Mouse (Mus musculus) heart, embryonic 12.5 days (tissue): ENCODE data around the gene Ubr4. TPM values are rescaled to one million over a fixed set of nuclear protein-coding genes. Genes with fewer than 3 reads are reported as not detected.
A peak's percentile ranks its signal among the peaks of the same experiment; 100 is the strongest.

Experiments
- ATAC-seq: fragments of 200-750 bp; cut with Nextera tagmentation; 2 replicates; pipeline ENCODE4 v1.8.0; 2017; ENCODE audit warnings: moderate TSS enrichment, moderate library complexity; ENCODE audit not compliant: insufficient number of reproducible peaks, low FRiP score
- H3K27ac ChIP-seq: fragments of 300-500 bp; sonication (generic); 2 replicates; pipeline ENCODE4 v1.5.1; 2016; ENCODE audit warnings: mild to moderate bottlenecking, moderate library complexity; ENCODE audit not compliant: poor library complexity, severe bottlenecking
- H3K27me3 ChIP-seq: fragments of 300-500 bp; sonication (generic); replicated peaks from 2 replicates; pipeline ENCODE4 v1.6.1; 2016; ENCODE audit warnings: mild to moderate bottlenecking, moderate library complexity
- H3K36me3 ChIP-seq: fragments of 300-500 bp; sonication (generic); 2 replicates; pipeline ENCODE4 v1.6.1; 2016; ENCODE audit warnings: mild to moderate bottlenecking, moderate library complexity
- H3K4me1 ChIP-seq: fragments of 300-500 bp; sonication (generic); replicated peaks from 2 replicates; pipeline ENCODE4 v1.6.1; 2016; ENCODE audit warnings: mild to moderate bottlenecking
- H3K4me2 ChIP-seq: fragments of 300-500 bp; sonication (generic); 2 replicates; pipeline ENCODE4 v1.6.1; 2016; ENCODE audit warnings: mild to moderate bottlenecking, moderate library complexity
- H3K4me3 ChIP-seq: fragments of 300-500 bp; sonication (generic); 2 replicates; pipeline ENCODE4 v1.5.1; 2016; ENCODE audit warnings: mild to moderate bottlenecking
- H3K9ac ChIP-seq: fragments of 300-500 bp; sonication (generic); 2 replicates; pipeline ENCODE4 v1.6.1; 2016; ENCODE audit warnings: mild to moderate bottlenecking, moderate library complexity
- H3K9me3 ChIP-seq: fragments of 300-500 bp; sonication (generic); replicated peaks from 2 replicates; pipeline ENCODE4 v1.6.1; 2016; ENCODE audit warnings: mild to moderate bottlenecking, moderate library complexity
- WGBS: fragments of 180-500 bp; shearing (Covaris S2); methylation state at CpG from one replicate; pipeline ENCODE4 v1.1.7; 2016; 5-methylcytosine and 5-hydroxymethylcytosine counted together
- polyA plus RNA-seq: library from polyadenylated mRNA; unstranded; fragments of >200 nt; fragmentation: Nextera tagmentation; extraction: Ambion mirVana; gene quantifications from 2 replicates; pipeline ENCODE4 v1.2.1, GENCODE M21; 2016

Ubr4 gene
- polyA plus RNA-seq, 1 experiment from 2014 or later, result 64.9 TPM

DNA sequence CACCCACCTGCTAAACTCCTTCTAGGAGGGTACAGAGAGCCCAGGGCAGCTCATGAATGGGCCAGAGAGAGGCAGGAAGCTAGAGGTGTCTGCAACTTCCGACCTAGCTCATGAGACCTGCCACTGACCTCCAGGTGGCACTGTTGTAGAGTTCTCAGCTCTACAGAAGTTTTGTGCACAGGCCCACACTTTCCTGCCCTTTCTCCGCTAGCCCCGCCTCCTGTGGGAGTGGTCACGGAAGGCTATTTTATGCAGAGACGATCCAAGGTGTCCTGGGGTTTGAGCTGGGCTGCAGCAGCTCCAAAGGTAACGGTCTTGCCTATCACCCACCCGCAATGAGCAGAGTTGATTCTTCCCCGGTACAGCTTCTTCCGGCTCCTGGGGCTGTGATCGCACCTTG, 21.8 kb upstream of the Ubr4 start:
- ATAC-seq, result peak; percentile 85
- peak overlapping the region; percentile 63 for H3K4me2 ChIP-seq
- no peaks in the 10 kb centered on the region for H3K36me3 ChIP-seq
- H3K27me3 ChIP-seq, result peaks cover 12% of the 10 kb centered on the region
- H3K9ac ChIP-seq, result peak overlapping the region; percentile 59
- peak overlapping the region; percentile 37 for H3K4me3 ChIP-seq
- 0 out of 2 replicates have a peak, but pooled peaks cover 4% of the 10 kb centered on the region for H3K4me1 ChIP-seq
- WGBS, result 4% methylated on average over 10 of the region's 10 CpGs
- H3K27ac ChIP-seq, result no peak overlapping the region
- no peaks in the 10 kb centered on the region; the same call in 1 of the 2 replicates for H3K9me3 ChIP-seq

DNA sequence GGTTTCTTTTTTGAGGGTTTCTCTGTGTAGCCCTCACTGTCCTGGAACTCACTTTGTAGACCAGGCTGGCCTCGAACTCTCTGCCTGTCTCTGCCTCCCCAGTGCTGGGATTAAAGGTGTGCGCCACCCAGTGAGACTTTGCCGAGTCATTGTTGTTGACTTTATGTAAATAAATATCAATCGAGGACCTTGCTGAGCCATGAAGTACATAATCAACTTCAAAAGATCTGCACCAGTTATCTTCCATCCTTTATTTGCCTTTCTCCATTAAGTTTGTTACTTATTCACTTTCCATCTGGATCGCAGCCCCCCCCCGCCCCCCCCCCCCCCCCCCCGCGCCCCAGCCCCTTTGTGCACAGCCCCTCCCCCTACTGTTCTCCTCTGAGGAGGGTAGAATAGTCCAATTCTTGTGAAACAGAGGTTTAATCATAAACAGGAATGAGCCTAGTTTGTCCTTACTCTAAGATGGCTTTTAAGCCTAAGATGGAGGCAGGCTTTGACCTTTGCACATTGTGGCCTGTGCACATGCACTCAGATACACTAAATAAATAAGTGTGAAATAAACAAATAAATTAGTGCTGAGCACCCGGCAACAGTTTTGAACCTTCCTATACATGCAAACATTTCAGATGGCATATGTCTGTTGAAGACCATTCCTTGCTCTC, 17.6 kb upstream of the Ubr4 start:
- H3K36me3 ChIP-seq, result no peaks in the 10 kb centered on the region
- H3K27me3 ChIP-seq, result peaks cover 17% of the 10 kb centered on the region
- no peak overlapping the region for H3K9ac ChIP-seq
- peaks cover 9% of the 10 kb centered on the region; the same call in 1 of the 2 replicates for H3K4me1 ChIP-seq
- no peak overlapping the region for H3K4me3 ChIP-seq
- no peak for ATAC-seq
- H3K27ac ChIP-seq, result no peak overlapping the region
- H3K9me3 ChIP-seq, result no peaks in the 10 kb centered on the region
- no peak overlapping the region for H3K4me2 ChIP-seq
- WGBS, result 76% methylated on average over 6 of the region's 9 CpGs

DNA sequence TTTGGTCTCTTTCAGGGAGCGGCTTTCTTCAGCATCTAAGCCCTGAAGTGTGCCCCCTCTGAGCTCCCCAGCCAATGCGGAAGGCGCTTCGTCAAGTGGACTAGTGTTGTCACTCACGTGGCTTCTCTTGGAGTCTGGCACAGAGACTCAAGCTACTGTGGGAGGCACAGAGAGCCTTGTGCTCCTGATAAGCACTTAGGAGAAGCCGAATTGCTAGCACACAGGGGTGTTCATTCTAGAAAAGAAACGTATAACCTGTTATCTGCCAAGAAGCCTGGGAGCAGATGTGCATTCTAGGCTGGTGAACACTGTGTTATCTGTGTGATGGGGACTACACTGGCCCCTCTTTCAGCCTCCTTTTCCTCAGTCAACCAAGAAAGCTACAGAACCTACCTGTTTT, 16.9 kb upstream of the Ubr4 start:
- peaks cover 17% of the 10 kb centered on the region for H3K27me3 ChIP-seq
- H3K27ac ChIP-seq, result peak overlapping the region; percentile 9; the same call in 1 of the 2 replicates
- WGBS, result 30% methylated on average over 7 of the region's 7 CpGs
- H3K4me3 ChIP-seq, result no peak overlapping the region
- ATAC-seq, result peak; percentile 82
- peaks cover 9% of the 10 kb centered on the region; the same call in 1 of the 2 replicates for H3K4me1 ChIP-seq
- H3K9ac ChIP-seq, result no peak overlapping the region
- H3K9me3 ChIP-seq, result no peaks in the 10 kb centered on the region
- H3K4me2 ChIP-seq, result no peak overlapping the region
- no peaks in the 10 kb centered on the region for H3K36me3 ChIP-seq

DNA sequence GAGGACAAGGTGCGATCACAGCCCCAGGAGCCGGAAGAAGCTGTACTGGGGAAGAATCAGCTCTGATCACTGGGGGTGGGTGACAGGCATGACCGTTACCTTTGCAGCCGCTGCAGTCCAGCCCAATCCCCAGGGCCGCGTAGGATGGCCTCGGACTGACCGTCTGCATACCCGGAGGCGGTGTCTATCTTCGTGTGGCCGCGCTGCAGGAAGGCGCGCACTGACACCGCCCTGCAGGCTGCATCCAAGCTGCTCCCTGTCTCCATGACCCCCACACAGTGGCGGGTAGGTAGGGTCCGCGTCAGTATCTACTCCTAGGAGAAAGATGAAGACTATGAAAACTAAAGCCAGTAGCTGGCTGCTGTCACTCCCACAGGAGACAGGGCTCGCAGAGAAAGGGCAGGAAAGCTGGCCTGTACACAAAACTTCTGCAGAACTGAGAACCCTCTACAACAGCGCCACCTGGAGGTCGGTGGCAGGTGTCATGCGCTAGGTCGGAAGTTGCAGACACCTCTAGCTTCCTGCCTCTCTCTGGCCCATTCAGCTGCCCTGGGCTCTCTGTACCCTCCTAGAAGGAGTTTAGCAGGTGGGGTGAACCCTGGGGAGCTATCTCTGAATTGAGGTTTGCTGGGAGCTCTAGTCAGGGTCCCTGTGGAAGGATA, 15.5 kb upstream of the Ubr4 start:
- peak; percentile 85 for ATAC-seq
- H3K9ac ChIP-seq, result peak overlapping the region; percentile 33; the same call in 1 of the 2 replicates
- 15% methylated on average over 24 of the region's 24 CpGs for WGBS
- H3K4me1 ChIP-seq, result peaks cover 9% of the 10 kb centered on the region; the same call in 1 of the 2 replicates
- H3K9me3 ChIP-seq, result no peaks in the 10 kb centered on the region
- no peaks in the 10 kb centered on the region for H3K36me3 ChIP-seq
- peak overlapping the region; percentile 65 for H3K4me2 ChIP-seq
- H3K27ac ChIP-seq, result peak overlapping the region; percentile 27; the same call in 1 of the 2 replicates
- peaks cover 12% of the 10 kb centered on the region; the same call in 1 of the 2 replicates for H3K27me3 ChIP-seq
- H3K4me3 ChIP-seq, result peak overlapping the region; percentile 37

DNA sequence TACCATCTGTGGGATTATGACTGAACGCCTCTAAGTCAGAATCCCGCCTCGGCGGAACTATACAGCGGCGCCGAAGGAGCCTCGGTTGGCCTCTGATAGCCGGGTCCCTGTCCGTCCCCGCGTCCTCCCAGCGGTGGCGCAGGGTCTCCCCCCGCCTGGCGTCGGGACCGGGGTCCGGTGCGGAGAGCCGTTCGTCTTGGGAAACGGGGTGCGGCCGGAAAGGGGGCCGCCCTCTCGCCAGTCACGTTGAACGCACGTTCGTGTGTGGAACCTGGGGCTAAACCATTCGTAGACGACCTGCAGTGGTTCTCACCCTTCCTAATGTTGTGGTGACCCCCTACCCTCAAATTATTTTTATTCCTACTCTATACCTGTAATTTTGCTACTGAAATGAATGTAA, 14.3 kb upstream of the Ubr4 start:
- Histone ChIP-seq H3K4me3 (no peak overlapping the region), H3K27me3 (peaks cover 12% of the 10 kb centered on the region; the same call in 1 of the 2 replicates), H3K27ac (no peak overlapping the region), H3K36me3 (no peaks in the 10 kb centered on the region), H3K4me1 (peaks cover 9% of the 10 kb centered on the region; the same call in 1 of the 2 replicates), H3K4me2 (no peak overlapping the region), H3K9me3 (no peaks in the 10 kb centered on the region), H3K9ac (no peak overlapping the region)
- WGBS, result 38% methylated on average over 33 of the region's 33 CpGs
- no peak for ATAC-seq

DNA sequence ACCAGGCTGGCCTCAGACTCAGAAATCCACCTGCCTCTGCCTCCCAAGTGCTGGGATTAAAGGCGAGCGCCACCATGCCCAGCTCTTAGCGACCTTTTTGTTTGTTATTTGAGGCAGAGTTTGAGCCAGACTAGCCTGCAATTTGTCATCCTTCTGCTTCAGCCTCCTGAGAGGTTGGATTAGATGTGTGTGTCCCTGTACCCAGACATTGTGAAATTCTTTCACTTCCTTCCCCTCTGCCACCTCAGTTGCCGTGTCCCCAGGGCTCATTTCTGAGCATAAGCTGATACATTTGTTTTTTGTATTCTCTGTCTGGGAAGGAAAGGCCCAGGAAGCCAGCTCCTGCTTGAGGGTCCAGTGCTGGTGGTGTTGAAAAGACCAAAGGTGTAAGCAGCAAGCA, 11.6 kb upstream of the Ubr4 start:
- Histone ChIP-seq H3K4me1 (peaks cover 4% of the 10 kb centered on the region; the same call in 1 of the 2 replicates), H3K9me3 (no peaks in the 10 kb centered on the region), H3K4me3 (no peak overlapping the region), H3K9ac (no peak overlapping the region), H3K4me2 (no peak overlapping the region), H3K27me3 (peaks cover 5% of the 10 kb centered on the region; the same call in 1 of the 2 replicates), H3K27ac (no peak overlapping the region), H3K36me3 (peaks cover 8% of the 10 kb centered on the region)
- no peak for ATAC-seq
- WGBS, result 69% methylated on average over 4 of the region's 4 CpGs

DNA sequence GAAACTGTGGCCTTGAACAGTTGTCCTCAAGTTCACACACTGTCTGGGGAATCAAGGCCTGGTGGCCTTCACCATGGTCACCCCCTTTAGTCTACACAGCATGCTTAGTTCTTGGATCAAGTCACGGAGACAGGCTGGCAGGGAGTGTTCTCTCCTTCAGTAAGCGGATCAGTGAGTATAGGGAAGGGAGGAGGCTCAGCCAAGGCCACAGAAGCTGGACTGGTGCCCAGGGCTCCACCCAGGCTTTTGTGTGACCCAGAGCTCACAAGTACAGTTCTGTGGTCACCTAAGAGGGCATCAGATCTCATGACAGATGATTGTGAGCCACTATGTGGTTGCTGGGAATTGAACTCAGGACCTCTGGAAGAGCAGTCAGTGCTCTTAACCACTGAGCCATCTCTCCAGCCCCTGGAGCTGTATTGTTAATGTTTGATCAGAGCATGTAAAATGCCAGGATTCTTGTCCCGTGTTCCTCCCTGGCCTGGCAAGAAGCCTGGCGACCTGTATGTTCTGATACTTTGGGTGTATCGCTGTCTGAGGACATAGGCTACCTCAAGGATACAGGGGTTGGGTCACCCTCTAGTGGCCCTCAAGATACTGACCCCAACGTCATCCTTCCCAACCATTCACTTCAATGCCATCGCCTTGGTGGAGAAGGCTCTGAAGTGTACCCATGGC, 10.7 kb upstream of the Ubr4 start:
- 77% methylated on average over 7 of the region's 7 CpGs for WGBS
- Histone ChIP-seq H3K4me3 (no peak overlapping the region), H3K36me3 (peaks cover 17% of the 10 kb centered on the region), H3K9me3 (no peaks in the 10 kb centered on the region), H3K27ac (no peak overlapping the region), H3K27me3 (peaks cover 5% of the 10 kb centered on the region; the same call in 1 of the 2 replicates), H3K9ac (no peak overlapping the region), H3K4me1 (peaks cover 3% of the 10 kb centered on the region; the same call in 1 of the 2 replicates), H3K4me2 (no peak overlapping the region)
- ATAC-seq, result no peak

DNA sequence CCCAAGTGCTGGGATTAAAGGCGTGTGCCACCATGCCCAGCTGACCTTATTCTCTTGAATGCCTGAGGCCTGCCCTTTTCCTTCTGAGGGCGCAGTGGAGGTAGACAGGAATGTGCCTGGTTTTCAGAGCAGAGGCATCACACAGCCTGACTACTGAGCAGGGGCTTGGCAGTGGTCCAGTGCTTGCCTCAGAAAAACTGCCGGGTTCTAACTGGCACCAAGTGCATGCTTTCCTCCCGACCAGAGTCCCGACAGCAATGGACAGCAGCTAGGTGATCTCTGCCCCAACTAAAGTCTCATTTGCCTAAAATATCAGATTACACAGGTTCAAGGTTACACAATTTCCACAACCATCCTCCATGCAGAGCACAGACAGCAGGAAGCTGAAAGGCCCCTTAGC, 8.7 kb upstream of the Ubr4 start:
- 64% methylated on average over 5 of the region's 5 CpGs for WGBS
- H3K27me3 ChIP-seq, result no peaks in the 10 kb centered on the region
- H3K9ac ChIP-seq, result no peak overlapping the region
- ATAC-seq, result no peak
- peaks cover 36% of the 10 kb centered on the region for H3K36me3 ChIP-seq
- no peak overlapping the region for H3K27ac ChIP-seq
- H3K9me3 ChIP-seq, result no peaks in the 10 kb centered on the region
- H3K4me3 ChIP-seq, result no peak overlapping the region
- no peaks in the 10 kb centered on the region for H3K4me1 ChIP-seq
- no peak overlapping the region for H3K4me2 ChIP-seq

DNA sequence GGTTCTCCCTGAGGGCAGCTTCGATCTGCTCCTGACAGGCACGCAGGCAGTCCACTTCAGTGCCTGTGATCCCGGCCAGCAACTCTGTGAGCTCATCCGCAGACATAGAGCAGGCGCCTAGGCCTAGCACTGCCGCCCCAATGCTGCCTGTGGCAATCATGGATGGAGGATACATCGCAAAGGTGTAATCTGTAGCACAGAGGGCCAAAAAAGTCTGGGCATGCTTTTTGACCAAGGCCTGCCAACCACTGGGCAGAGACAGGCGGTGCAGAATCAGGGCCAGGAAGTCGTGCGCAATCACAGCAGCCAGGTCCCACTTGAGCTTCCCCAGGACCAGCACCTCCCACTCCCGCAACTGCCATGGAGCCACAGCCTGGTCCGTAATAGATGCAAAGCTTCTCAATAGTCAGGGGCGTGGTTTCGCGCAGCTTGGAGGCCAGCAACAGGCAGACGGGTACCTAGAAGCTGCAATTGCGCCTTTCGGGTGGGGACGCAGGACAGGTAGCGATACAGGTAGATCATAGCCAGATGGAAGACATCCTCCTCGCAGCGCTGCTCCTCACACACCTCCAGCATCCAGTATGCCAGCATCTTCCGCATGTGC, 6.9 kb upstream of the Ubr4 start:
- no peaks in the 10 kb centered on the region for H3K27me3 ChIP-seq
- H3K4me2 ChIP-seq, result no peak overlapping the region
- H3K27ac ChIP-seq, result no peak overlapping the region
- H3K9ac ChIP-seq, result peak overlapping the region; percentile 27; the same call in 1 of the 2 replicates
- peaks cover 51% of the 10 kb centered on the region for H3K36me3 ChIP-seq
- no peaks in the 10 kb centered on the region for H3K9me3 ChIP-seq
- H3K4me3 ChIP-seq, result no peak overlapping the region
- H3K4me1 ChIP-seq, result peaks cover 2% of the 10 kb centered on the region
- WGBS, result 81% methylated on average over 23 of the region's 23 CpGs
- ATAC-seq, result no peak

DNA sequence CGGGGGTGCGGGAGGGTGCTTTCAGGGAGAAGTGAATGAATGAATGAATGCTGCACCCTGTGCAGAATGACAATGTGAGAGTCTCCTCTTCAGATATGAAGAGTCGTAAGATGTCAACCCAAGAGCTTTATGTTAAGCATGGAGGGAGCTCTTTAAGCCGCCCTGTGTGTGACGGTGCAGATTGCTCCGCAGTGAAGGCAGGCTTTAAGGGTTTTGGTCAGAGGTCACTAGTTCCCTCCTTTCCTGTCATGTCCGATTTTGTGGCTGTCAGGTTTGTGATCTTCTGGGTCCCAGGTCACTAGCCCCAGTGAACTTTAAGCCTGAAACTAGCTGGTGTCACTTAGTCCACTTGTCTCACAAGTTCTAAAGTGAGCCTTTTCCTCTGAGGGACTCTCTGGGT, 423 bp downstream of the Ubr4 start:
- Histone ChIP-seq H3K4me1 (peaks cover 18% of the 10 kb centered on the region), H3K4me3 (peak overlapping the region; percentile 85), H3K27ac (peak overlapping the region; percentile 94; the same call in 1 of the 2 replicates), H3K27me3 (no peaks in the 10 kb centered on the region), H3K36me3 (peaks cover 57% of the 10 kb centered on the region), H3K9me3 (no peaks in the 10 kb centered on the region), H3K4me2 (peak overlapping the region; percentile 93), H3K9ac (peak overlapping the region; percentile 85)
- ATAC-seq, result peak; percentile 30; the same call in 1 of the 2 replicates
- under 1% methylated on average over 7 of the region's 7 CpGs for WGBS
